In genomic region chr7:93080731-93081430, GRCm38 (mm10) we compare ENCODE assay signal across 8 mouse cellular contexts. TPM values are rescaled to one million over a fixed set of nuclear protein-coding genes. Genes with fewer than 3 reads are reported as not detected.
DNase-seq lines count a peak whose midpoint lies in the region; ATAC-seq and TF ChIP-seq lines count a peak whose summit lies in the region.

No protein-coding gene starts in this region.

- peak overlapping the region; percentile 70 for H3K9ac ChIP-seq in embryonic facial prominence, embryonic 11.5 days (replicated peaks; ENCODE audit: low read length)
- H3K9ac ChIP-seq in hindbrain, embryonic 14.5 days, result peak overlapping the region; percentile 84
- H3K9ac ChIP-seq in midbrain, embryonic 14.5 days (replicated peaks; ENCODE audit: low read length), result peak overlapping the region; percentile 81

- H3K4me1 ChIP-seq in E14TG2a.4 (replicated peaks; ENCODE audit: low read depth, low read length), result peaks cover 25% of the 10 kb centered on the region
- no peaks in the 10 kb centered on the region for H3K4me1 ChIP-seq in embryonic facial prominence, embryonic 11.5 days (ENCODE audit: control insufficient read depth, insufficient read depth, low read length)
- H3K4me1 ChIP-seq in hindbrain, embryonic 14.5 days (replicated peaks; ENCODE audit: control insufficient read depth, insufficient read depth, low read length), result peaks cover 32% of the 10 kb centered on the region
- peaks cover 44% of the 10 kb centered on the region for H3K4me1 ChIP-seq in midbrain, embryonic 14.5 days (ENCODE audit: control insufficient read depth, insufficient read depth, low read length)

- WGBS in embryonic facial prominence, embryonic 11.5 days, result under 1% methylated on average over 44 of the region's 45 CpGs
- under 1% methylated on average over 45 of the region's 45 CpGs for WGBS in hindbrain, embryonic 14.5 days
- WGBS in midbrain, embryonic 14.5 days, result under 1% methylated on average over 45 of the region's 45 CpGs

- H3K4me2 ChIP-seq in embryonic facial prominence, embryonic 11.5 days (ENCODE audit: low read depth, low read length), result peak overlapping the region; percentile 71
- peak overlapping the region; percentile 58 for H3K4me2 ChIP-seq in hindbrain, embryonic 14.5 days (replicated peaks)
- peak overlapping the region; percentile 79 for H3K4me2 ChIP-seq in midbrain, embryonic 14.5 days (ENCODE audit: low read length)

- no peaks in the 10 kb centered on the region for H3K36me3 ChIP-seq in E14TG2a.4 (ENCODE audit: insufficient read depth, low read length)
- H3K36me3 ChIP-seq in embryonic facial prominence, embryonic 11.5 days (replicated peaks; ENCODE audit: control insufficient read depth, insufficient read depth, low read depth, low read length), result no peaks in the 10 kb centered on the region
- no peaks in the 10 kb centered on the region for H3K36me3 ChIP-seq in hindbrain, embryonic 14.5 days (replicated peaks; ENCODE audit: control insufficient read depth, insufficient read depth)
- H3K36me3 ChIP-seq in midbrain, embryonic 14.5 days (ENCODE audit: control insufficient read depth, insufficient read depth, low read length), result no peaks in the 10 kb centered on the region

- H3K27me3 ChIP-seq in E14TG2a.4 (ENCODE audit: insufficient read depth, low read length), result peaks cover 57% of the 10 kb centered on the region
- no peaks in the 10 kb centered on the region for H3K27me3 ChIP-seq in embryonic facial prominence, embryonic 11.5 days (ENCODE audit: control insufficient read depth, insufficient read depth, low read length)
- H3K27me3 ChIP-seq in hindbrain, embryonic 14.5 days (ENCODE audit: control insufficient read depth, insufficient read depth, low read length), result no peaks in the 10 kb centered on the region
- no peaks in the 10 kb centered on the region for H3K27me3 ChIP-seq in midbrain, embryonic 14.5 days (ENCODE audit: control insufficient read depth, insufficient read depth, low read length)

- peak; percentile 44 to 70 for DNase-seq in cerebellum, adult 18-20 months
- no peak for DNase-seq in cerebellum, adult 9-11 months
- DNase-seq in embryonic facial prominence, embryonic 11.5 days (ENCODE audit: low spot score), result peak; percentile 27
- no peak for DNase-seq in hindbrain, embryonic 14.5 days (ENCODE audit: low spot score)
- peak; percentile 64 for DNase-seq in midbrain, embryonic 14.5 days
- DNase-seq in thymus, postnatal 4 days, result no peak
- DNase-seq in layer of hippocampus, adult 11-12 months (ENCODE audit: low spot score), result no peak

- no peak overlapping the region for H3K27ac ChIP-seq in embryonic facial prominence, embryonic 11.5 days (replicated peaks; ENCODE audit: low read depth, low read length)
- H3K27ac ChIP-seq in hindbrain, embryonic 14.5 days, result peak overlapping the region; percentile 80
- H3K27ac ChIP-seq in midbrain, embryonic 14.5 days (replicated peaks; ENCODE audit: low read depth, low read length), result peak overlapping the region; percentile 87

- H3K4me3 ChIP-seq in E14TG2a.4 (replicated peaks; ENCODE audit: low read length), result peak overlapping the region; percentile 86
- peak overlapping the region; percentile 65 for H3K4me3 ChIP-seq in embryonic facial prominence, embryonic 11.5 days (ENCODE audit: low read depth, low read length)
- peak overlapping the region; percentile 86 for H3K4me3 ChIP-seq in hindbrain, embryonic 14.5 days (replicated peaks; ENCODE audit: low read length)
- peak overlapping the region; percentile 80 for H3K4me3 ChIP-seq in midbrain, embryonic 14.5 days (replicated peaks; ENCODE audit: low read depth, low read length)

- H3K9me3 ChIP-seq in E14TG2a.4 (ENCODE audit: low read length), result no peaks in the 10 kb centered on the region
- no peaks in the 10 kb centered on the region for H3K9me3 ChIP-seq in embryonic facial prominence, embryonic 11.5 days (replicated peaks; ENCODE audit: control insufficient read depth, low read length)
- H3K9me3 ChIP-seq in hindbrain, embryonic 14.5 days (ENCODE audit: control insufficient read depth, low read length), result no peaks in the 10 kb centered on the region
- no peaks in the 10 kb centered on the region for H3K9me3 ChIP-seq in midbrain, embryonic 14.5 days (ENCODE audit: control insufficient read depth, low read length)

- no peak for TF ChIP-seq CTCF in E14TG2a.4 (conservative IDR thresholded peaks at IDR 0.05; ENCODE audit: low read length)

- ATAC-seq in embryonic facial prominence, embryonic 11.5 days (replicated peaks; ENCODE audit: insufficient number of reproducible peaks, low FRiP score, low TSS enrichment, low read depth), result peak; percentile 20
- peak; percentile 28 for ATAC-seq in hindbrain, embryonic 14.5 days (ENCODE audit: low FRiP score)
- peak; percentile 27 for ATAC-seq in midbrain, embryonic 14.5 days (ENCODE audit: low FRiP score, low TSS enrichment)

RNA-seq across cellular contexts. Expression of gene Fam181b, which starts 1.2 kb away (rescaled TPM):
- polyA plus RNA-seq in embryonic facial prominence, embryonic 11.5 days (2014; fragmentation: Nextera tagmentation; extraction: Ambion mirVana), result 7.1 and 8.1 TPM in 2 replicates
- 53.0 and 56.4 TPM in 2 replicates for polyA plus RNA-seq in hindbrain, embryonic 14.5 days (2014; fragmentation: Nextera tagmentation; extraction: Ambion mirVana)
- polyA plus RNA-seq in midbrain, embryonic 14.5 days (2014; fragmentation: Nextera tagmentation; extraction: Ambion mirVana), result 29.0 and 38.7 TPM in 2 replicates

Comparison
In these comparisons a context has a peak if more than half of its experiments do, and no peak if none do; other contexts are left out.
1. DNase-seq: peak in cerebellum, adult 18-20 months (2 of 2), embryonic facial prominence, embryonic 11.5 days (single experiment) and midbrain, embryonic 14.5 days (single experiment); none in cerebellum, adult 9-11 months (single experiment), hindbrain, embryonic 14.5 days (single experiment), thymus, postnatal 4 days (single experiment) and layer of hippocampus, adult 11-12 months (single experiment).
2. Peak in every context shown above with its lines, with median percentiles within 50 percentile points of each other: H3K4me3 ChIP-seq, ATAC-seq, H3K4me2 ChIP-seq and H3K9ac ChIP-seq.